Mouse (Mus musculus): ENCODE results near the gene Taok3.

The Taok3 gene

GRCm38 (mm10) chr5:117306826-117307225 lies 186.9 kb downstream of the Taok3 start:
- no peak for DNase-seq

GRCm38 (mm10) chr5:117307699-117308098 lies 187.8 kb downstream of the Taok3 start:
- peak; percentile 69 for DNase-seq

- DNase-seq = peak; percentile 66
Observed at GRCm38 (mm10) chr5:117313420-117313819, 193.5 kb downstream of the Taok3 start.

GRCm38 (mm10) chr5:117313909-117314308 lies 194.0 kb downstream of the Taok3 start:
- no peak for DNase-seq

- DNase-seq = no peak
Observed at GRCm38 (mm10) chr5:117314587-117315428, 194.9 kb downstream of the Taok3 start.

- peak; percentile 67 for DNase-seq
Observed at GRCm38 (mm10) chr5:117318741-117319629, 199.1 kb downstream of the Taok3 start, which contains the start of gene Vsig10. Gene Vsig10, plus strand, starts transcription at chr5:117319083.

GRCm38 (mm10) chr5:117323751-117324150 lies 203.8 kb downstream of the Taok3 start:
- DNase-seq = no peak

Data from kidney, adult 11 months (tissue).